Mouse (Mus musculus) left cerebral cortex, adult 8-10 months (tissue): Measurements from ENCODE around the gene Hnrnpdl. TPM values are rescaled to one million over a fixed set of nuclear protein-coding genes. Genes with fewer than 3 reads are reported as not detected.
A peak's percentile ranks its signal among the peaks of the same experiment; 100 is the strongest.

Source experiments
- DNase-seq, 2 experiments: peaks; one replicate each; pipeline ENCODE4 v3.0.0; 2022; ENCODE audit warnings: low spot score in 2 of 2
- total RNA-seq, 4 experiments: library from RNA; stranded (reverse); gene quantifications; 2 replicates each; pipeline ENCODE4 v1.2.4; 2022

The Hnrnpdl gene
- total RNA-seq, 4 experiments from 2014 or later = 163 to 200 (median 198) TPM

- DNase-seq = no peak
Measured at GRCm38 (mm10) chr5:100047143-100047640, 7.7 kb upstream of the Hnrnpdl start.

- no peak for DNase-seq
Measured at GRCm38 (mm10) chr5:100046096-100046495, 6.6 kb upstream of the Hnrnpdl start.

GRCm38 (mm10) chr5:100044621-100045020 is 5.2 kb upstream of the Hnrnpdl start:
- DNase-seq = no peak

- no peak for DNase-seq
Measured at GRCm38 (mm10) chr5:100044030-100044429, 4.6 kb upstream of the Hnrnpdl start.

GRCm38 (mm10) chr5:100043361-100043760 is 3.9 kb upstream of the Hnrnpdl start:
- DNase-seq = no peak

- DNase-seq = no peak
Measured at GRCm38 (mm10) chr5:100042467-100042866, 3.0 kb upstream of the Hnrnpdl start.

- no peak for DNase-seq
Measured at GRCm38 (mm10) chr5:100041272-100041671, 1.8 kb upstream of the Hnrnpdl start.

- DNase-seq = peak; percentile 41 to 48
Measured at GRCm38 (mm10) chr5:100040281-100040784, 869 bp upstream of the Hnrnpdl start.

GRCm38 (mm10) chr5:100038714-100039601 is 506 bp downstream of the Hnrnpdl start:
- peak; percentile 93 to 96 for DNase-seq

GRCm38 (mm10) chr5:100037965-100038713 is 1.3 kb downstream of the Hnrnpdl start:
- peak; percentile 71 to 83 for DNase-seq

- DNase-seq = no peak
Measured at GRCm38 (mm10) chr5:100036681-100037080, 2.8 kb downstream of the Hnrnpdl start.

- DNase-seq = no peak
Measured at GRCm38 (mm10) chr5:100035950-100036349, 3.5 kb downstream of the Hnrnpdl start.

GRCm38 (mm10) chr5:100032646-100033045 is 6.8 kb downstream of the Hnrnpdl start:
- no peak for DNase-seq

- DNase-seq = no peak
Measured at GRCm38 (mm10) chr5:100032107-100032506, 7.4 kb downstream of the Hnrnpdl start.

- DNase-seq = no peak
Measured at GRCm38 (mm10) chr5:100030069-100030468, 9.4 kb downstream of the Hnrnpdl start.

GRCm38 (mm10) chr5:100024868-100025267 is 14.6 kb downstream of the Hnrnpdl start:
- DNase-seq = no peak

GRCm38 (mm10) chr5:100024403-100024802 is 15.1 kb downstream of the Hnrnpdl start:
- no peak for DNase-seq

GRCm38 (mm10) chr5:100020089-100020488 is 19.4 kb downstream of the Hnrnpdl start:
- no peak for DNase-seq

GRCm38 (mm10) chr5:100012599-100012998 is 26.9 kb downstream of the Hnrnpdl start:
- no peak for DNase-seq

GRCm38 (mm10) chr5:100008485-100008884 is 31.0 kb downstream of the Hnrnpdl start:
- no peak for DNase-seq

GRCm38 (mm10) chr5:100007040-100007375 is 32.5 kb downstream of the Hnrnpdl start:
- no peak for DNase-seq
